Mouse (Mus musculus): ENCODE results near the gene Exoc3l2. TPM values are rescaled to one million over a fixed set of nuclear protein-coding genes. Genes with fewer than 3 reads are reported as not detected.
A peak's percentile ranks its signal among the peaks of the same experiment; 100 is the strongest.

Gene Exoc3l2
- polyA plus RNA-seq (2015; fragmentation: Nextera tagmentation; extraction: Ambion mirVana) = 0.97 and 1.5 TPM in 2 replicates

GRCm38 (mm10) chr7:19462884-19463381 is at the start of gene Exoc3l2:
TSS of gene Exoc3l2 (plus strand) at chr7:19463331.
- Histone ChIP-seq H3K4me3 (ENCODE audit: low read length) (no peak within 1 kb of the TSS), H3K27me3 (replicated peaks; ENCODE audit: control insufficient read depth, insufficient read depth, low read length) (0 out of 2 replicates have a peak, but pooled peaks cover 10% of the 10 kb centered on the region), H3K9ac (ENCODE audit: low read depth, low read length) (no peak within 1 kb of the TSS), H3K9me3 (ENCODE audit: control insufficient read depth, low read length) (no peaks in the 10 kb centered on the region), H3K27ac (ENCODE audit: low read depth, low read length) (no peak within 1 kb of the TSS), H3K4me2 (ENCODE audit: low read length) (no peak within 1 kb of the TSS), H3K36me3 (ENCODE audit: control insufficient read depth, insufficient read depth, low read length) (no peaks in the 10 kb centered on the region), H3K4me1 (ENCODE audit: control insufficient read depth, insufficient read depth, low read depth, low read length) (peaks cover 5% of the 10 kb centered on the region)
- no peak for ATAC-seq
- 22% methylated on average over 6 of the region's 6 CpGs for WGBS

- no peak for ATAC-seq
- Histone ChIP-seq H3K36me3 (ENCODE audit: control insufficient read depth, insufficient read depth, low read length) (no peaks in the 10 kb centered on the region), H3K4me1 (ENCODE audit: control insufficient read depth, insufficient read depth, low read depth, low read length) (no peaks in the 10 kb centered on the region), H3K27me3 (replicated peaks; ENCODE audit: control insufficient read depth, insufficient read depth, low read length) (peaks cover 11% of the 10 kb centered on the region), H3K9me3 (ENCODE audit: control insufficient read depth, low read length) (no peaks in the 10 kb centered on the region), H3K9ac (ENCODE audit: low read depth, low read length) (no peak overlapping the region), H3K27ac (ENCODE audit: low read depth, low read length) (no peak overlapping the region), H3K4me3 (ENCODE audit: low read length) (no peak overlapping the region), H3K4me2 (ENCODE audit: low read length) (no peak overlapping the region)
- WGBS = 86% methylated on average over 3 of the region's 3 CpGs
Observed at GRCm38 (mm10) chr7:19413525-19413924, 49.6 kb upstream of the Exoc3l2 start.

GRCm38 (mm10) chr7:19416590-19416989 is 46.5 kb upstream of the Exoc3l2 start:
- no peak for ATAC-seq
- Histone ChIP-seq H3K27me3 (replicated peaks; ENCODE audit: control insufficient read depth, insufficient read depth, low read length) (peaks cover 17% of the 10 kb centered on the region), H3K27ac (ENCODE audit: low read depth, low read length) (no peak overlapping the region), H3K4me3 (ENCODE audit: low read length) (no peak overlapping the region), H3K9ac (ENCODE audit: low read depth, low read length) (no peak overlapping the region), H3K4me1 (ENCODE audit: control insufficient read depth, insufficient read depth, low read depth, low read length) (peaks cover 3% of the 10 kb centered on the region; the same call in 1 of the 2 replicates), H3K9me3 (ENCODE audit: control insufficient read depth, low read length) (no peaks in the 10 kb centered on the region), H3K4me2 (ENCODE audit: low read length) (no peak overlapping the region), H3K36me3 (ENCODE audit: control insufficient read depth, insufficient read depth, low read length) (no peaks in the 10 kb centered on the region)
- 79% methylated on average over 15 of the region's 15 CpGs for WGBS

- no peak overlapping the region for H3K27ac ChIP-seq (ENCODE audit: low read depth, low read length)
- peaks cover 20% of the 10 kb centered on the region for H3K27me3 ChIP-seq (replicated peaks; ENCODE audit: control insufficient read depth, insufficient read depth, low read length)
- peak overlapping the region; percentile 20; the same call in 1 of the 2 replicates for H3K4me3 ChIP-seq (ENCODE audit: low read length)
- H3K4me2 ChIP-seq (ENCODE audit: low read length) = peak overlapping the region; percentile 37
- no peak for ATAC-seq
- peaks cover 3% of the 10 kb centered on the region; the same call in 1 of the 2 replicates for H3K4me1 ChIP-seq (ENCODE audit: control insufficient read depth, insufficient read depth, low read depth, low read length)
- 10% methylated on average over 28 of the region's 28 CpGs for WGBS
- peaks cover 6% of the 10 kb centered on the region; the same call in 1 of the 2 replicates for H3K36me3 ChIP-seq (ENCODE audit: control insufficient read depth, insufficient read depth, low read length)
- no peaks in the 10 kb centered on the region for H3K9me3 ChIP-seq (ENCODE audit: control insufficient read depth, low read length)
- 0 out of 2 replicates have a peak overlapping the region, but pooled peaks have one; percentile 28 for H3K9ac ChIP-seq (ENCODE audit: low read depth, low read length)
Observed at GRCm38 (mm10) chr7:19420121-19420520, 43.0 kb upstream of the Exoc3l2 start.

GRCm38 (mm10) chr7:19420821-19421636 is 42.1 kb upstream of the Exoc3l2 start:
- peak; percentile 97 for ATAC-seq
- Histone ChIP-seq H3K36me3 (ENCODE audit: control insufficient read depth, insufficient read depth, low read length) (peaks cover 14% of the 10 kb centered on the region), H3K27me3 (replicated peaks; ENCODE audit: control insufficient read depth, insufficient read depth, low read length) (peaks cover 20% of the 10 kb centered on the region), H3K4me2 (ENCODE audit: low read length) (peak overlapping the region; percentile 80), H3K27ac (ENCODE audit: low read depth, low read length) (no peak overlapping the region), H3K9ac (ENCODE audit: low read depth, low read length) (peak overlapping the region; percentile 54), H3K4me1 (ENCODE audit: control insufficient read depth, insufficient read depth, low read depth, low read length) (peaks cover 3% of the 10 kb centered on the region; the same call in 1 of the 2 replicates), H3K4me3 (ENCODE audit: low read length) (peak overlapping the region; percentile 48), H3K9me3 (ENCODE audit: control insufficient read depth, low read length) (no peaks in the 10 kb centered on the region)
- 11% methylated on average over 43 of the region's 43 CpGs for WGBS

- WGBS = 90% methylated on average over 3 of the region's 3 CpGs
- ATAC-seq = no peak
- H3K9me3 ChIP-seq (ENCODE audit: control insufficient read depth, low read length) = no peaks in the 10 kb centered on the region
Observed at GRCm38 (mm10) chr7:19423083-19423482, 40.0 kb upstream of the Exoc3l2 start.

GRCm38 (mm10) chr7:19424051-19424450 is 39.1 kb upstream of the Exoc3l2 start:
- Histone ChIP-seq H3K4me3 (ENCODE audit: low read length) (no peak overlapping the region), H3K36me3 (ENCODE audit: control insufficient read depth, insufficient read depth, low read length) (peaks cover 33% of the 10 kb centered on the region), H3K4me2 (ENCODE audit: low read length) (no peak overlapping the region), H3K9me3 (ENCODE audit: control insufficient read depth, low read length) (no peaks in the 10 kb centered on the region), H3K27ac (ENCODE audit: low read depth, low read length) (no peak overlapping the region), H3K4me1 (ENCODE audit: control insufficient read depth, insufficient read depth, low read depth, low read length) (peaks cover 3% of the 10 kb centered on the region; the same call in 1 of the 2 replicates), H3K9ac (ENCODE audit: low read depth, low read length) (no peak overlapping the region), H3K27me3 (replicated peaks; ENCODE audit: control insufficient read depth, insufficient read depth, low read length) (peaks cover 10% of the 10 kb centered on the region)
- ATAC-seq = no peak
- 73% methylated on average over 4 of the region's 4 CpGs for WGBS

More at GRCm38 (mm10) chr7:19423083-19423482, 40.0 kb upstream of the Exoc3l2 start:
- no peak overlapping the region for H3K4me2 ChIP-seq (ENCODE audit: low read length)
- H3K4me1 ChIP-seq (ENCODE audit: control insufficient read depth, insufficient read depth, low read depth, low read length) = peaks cover 3% of the 10 kb centered on the region; the same call in 1 of the 2 replicates
- H3K36me3 ChIP-seq (ENCODE audit: control insufficient read depth, insufficient read depth, low read length) = peaks cover 24% of the 10 kb centered on the region
- no peak overlapping the region for H3K4me3 ChIP-seq (ENCODE audit: low read length)
- H3K27me3 ChIP-seq (replicated peaks; ENCODE audit: control insufficient read depth, insufficient read depth, low read length) = peaks cover 18% of the 10 kb centered on the region
- no peak overlapping the region for H3K9ac ChIP-seq (ENCODE audit: low read depth, low read length)
- H3K27ac ChIP-seq (ENCODE audit: low read depth, low read length) = no peak overlapping the region

GRCm38 (mm10) chr7:19426349-19426748 is 36.8 kb upstream of the Exoc3l2 start:
- no peak overlapping the region for H3K4me2 ChIP-seq (ENCODE audit: low read length)
- 0 out of 2 replicates have a peak, but pooled peaks cover 2% of the 10 kb centered on the region for H3K27me3 ChIP-seq (replicated peaks; ENCODE audit: control insufficient read depth, insufficient read depth, low read length)
- H3K4me1 ChIP-seq (ENCODE audit: control insufficient read depth, insufficient read depth, low read depth, low read length) = no peaks in the 10 kb centered on the region
- H3K9me3 ChIP-seq (ENCODE audit: control insufficient read depth, low read length) = no peaks in the 10 kb centered on the region
- peaks cover 44% of the 10 kb centered on the region for H3K36me3 ChIP-seq (ENCODE audit: control insufficient read depth, insufficient read depth, low read length)
- no peak overlapping the region for H3K9ac ChIP-seq (ENCODE audit: low read depth, low read length)
- 64% methylated on average over 6 of the region's 6 CpGs for WGBS
- no peak for ATAC-seq
- no peak overlapping the region for H3K4me3 ChIP-seq (ENCODE audit: low read length)
- H3K27ac ChIP-seq (ENCODE audit: low read depth, low read length) = no peak overlapping the region

GRCm38 (mm10) chr7:19426888-19427287 is 36.2 kb upstream of the Exoc3l2 start:
- 89% methylated on average over 6 of the region's 6 CpGs for WGBS
- peaks cover 49% of the 10 kb centered on the region for H3K36me3 ChIP-seq (ENCODE audit: control insufficient read depth, insufficient read depth, low read length)
- no peak for ATAC-seq

More at GRCm38 (mm10) chr7:19426888-19427287, 36.2 kb upstream of the Exoc3l2 start:
- Histone ChIP-seq H3K4me1 (ENCODE audit: control insufficient read depth, insufficient read depth, low read depth, low read length) (no peaks in the 10 kb centered on the region), H3K27me3 (replicated peaks; ENCODE audit: control insufficient read depth, insufficient read depth, low read length) (0 out of 2 replicates have a peak, but pooled peaks cover 2% of the 10 kb centered on the region), H3K9me3 (ENCODE audit: control insufficient read depth, low read length) (no peaks in the 10 kb centered on the region), H3K4me3 (ENCODE audit: low read length) (no peak overlapping the region), H3K9ac (ENCODE audit: low read depth, low read length) (no peak overlapping the region), H3K4me2 (ENCODE audit: low read length) (no peak overlapping the region), H3K27ac (ENCODE audit: low read depth, low read length) (no peak overlapping the region)
